Mouse (Mus musculus): ENCODE results near the gene Gm49321. TPM values are rescaled to one million over a fixed set of nuclear protein-coding genes. Genes with fewer than 3 reads are reported as not detected.

Gm49321 gene
- polyA plus RNA-seq, 1 experiment = not detected

DNA sequence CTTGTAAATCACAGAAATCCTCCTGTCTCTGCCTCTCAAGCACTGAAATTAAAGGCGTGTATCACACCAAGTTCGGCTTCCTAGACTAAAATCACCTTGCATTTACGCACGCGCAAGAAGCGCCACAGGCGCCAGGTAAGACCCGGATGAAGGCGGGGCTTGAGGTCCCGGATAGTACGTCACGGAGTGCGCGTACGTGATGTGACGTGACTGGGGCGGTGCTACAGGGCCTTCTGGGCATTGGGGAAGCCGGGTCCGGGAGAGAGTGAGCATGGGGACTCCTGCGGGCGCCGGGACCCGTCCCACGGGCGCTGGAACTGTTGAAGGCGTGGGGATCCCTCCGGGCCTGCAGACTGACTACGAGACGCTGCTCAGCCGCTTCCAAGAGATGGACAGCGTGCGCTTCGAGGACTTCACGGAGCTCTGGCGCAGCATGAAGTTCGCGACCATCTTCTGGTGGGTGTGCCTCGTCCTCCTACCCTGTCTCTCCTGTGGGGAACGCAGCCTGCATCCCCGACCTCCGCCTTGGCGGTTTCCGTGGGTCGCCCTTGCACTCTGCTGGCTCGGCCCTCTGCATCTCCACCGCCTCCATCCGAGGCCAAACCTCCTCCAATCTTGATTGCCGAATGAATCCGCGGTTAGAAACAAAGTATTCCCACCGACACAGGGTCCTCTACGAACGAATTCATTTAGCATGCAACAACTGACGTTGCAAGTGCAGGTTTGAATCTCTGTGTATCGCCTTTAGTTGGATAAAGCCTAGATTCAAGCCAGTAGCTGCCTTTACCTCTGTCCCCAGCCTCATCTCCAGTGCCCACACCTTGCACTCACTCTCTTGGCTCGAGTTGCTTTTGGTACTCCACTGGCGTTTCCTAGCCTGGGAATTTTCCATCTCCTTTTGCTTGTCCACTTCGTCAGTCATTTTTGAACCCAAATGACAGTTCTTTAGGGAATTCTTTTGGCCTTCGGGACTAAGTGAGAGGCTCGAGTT lies 27.1 kb downstream of the Gm49321 start, which contains the start of gene Snapc1:
Gene Snapc1, plus strand, starts transcription at position 191 of the 991 bp plus-strand sequence.
- Histone ChIP-seq H3K4me3 (ENCODE audit: insufficient read depth, low read length) (peak within 1 kb of the TSS; percentile 85), H3K4me1 (ENCODE audit: control insufficient read depth, insufficient read depth, low read length) (peaks cover 2% of the 10 kb centered on the region; the same call in 1 of the 2 replicates), H3K27ac (ENCODE audit: insufficient read depth, low read length) (0 out of 2 replicates have a peak within 1 kb of the TSS, but pooled peaks have one; percentile 25)
- TF ChIP-seq CTCF (IDR thresholded peaks at IDR 0.05; ENCODE audit: extremely low read depth, insufficient read depth, low read length) = no peak
- peak; percentile 71 for TF ChIP-seq POLR2A (IDR thresholded peaks at IDR 0.05; ENCODE audit: extremely low read depth, insufficient read depth, low read length)

DNA sequence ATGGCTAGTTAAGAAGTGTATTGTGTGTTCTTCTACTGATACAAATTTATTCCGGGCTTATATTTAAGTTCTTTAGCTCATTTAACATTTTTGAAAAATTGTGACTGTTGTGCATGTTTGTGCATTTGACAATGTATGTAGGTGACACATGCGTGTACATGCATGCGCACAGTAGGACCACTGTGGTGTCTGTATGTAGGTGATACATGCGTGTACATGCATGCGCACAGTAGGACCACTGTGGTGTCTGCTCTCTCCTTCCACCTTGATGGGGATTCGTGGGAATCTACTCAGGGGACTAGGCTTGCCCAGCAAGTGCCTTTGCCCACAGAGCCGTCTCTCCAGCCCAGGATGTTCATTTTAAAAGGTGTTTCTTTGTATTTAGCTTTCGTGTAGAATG lies 31.7 kb downstream of the Gm49321 start:
- no peak for TF ChIP-seq CTCF (IDR thresholded peaks at IDR 0.05; ENCODE audit: extremely low read depth, insufficient read depth, low read length)
- TF ChIP-seq POLR2A (IDR thresholded peaks at IDR 0.05; ENCODE audit: extremely low read depth, insufficient read depth, low read length) = no peak

DNA sequence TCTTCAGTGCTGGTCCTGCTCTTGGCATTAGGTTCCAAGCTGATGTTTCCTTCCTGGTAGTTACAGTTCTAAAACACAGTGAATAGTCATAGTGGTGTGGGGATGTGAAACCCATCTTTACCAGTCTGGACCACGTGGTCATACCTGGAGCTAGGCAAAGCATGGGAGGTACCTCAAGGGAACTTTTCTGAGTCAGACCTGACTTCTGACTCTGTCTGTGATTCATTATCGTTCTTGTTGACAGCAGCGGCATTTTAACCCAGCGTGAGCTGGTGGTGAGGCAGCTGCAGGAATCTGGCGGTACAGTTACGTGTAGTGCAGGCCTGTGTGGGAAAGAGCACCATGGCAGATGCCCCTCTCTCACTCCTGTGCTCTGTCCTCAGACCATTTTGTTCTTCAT lies 37.1 kb downstream of the Gm49321 start:
- H3K27ac ChIP-seq (ENCODE audit: insufficient read depth, low read length) = no peak overlapping the region
- no peak overlapping the region for H3K4me3 ChIP-seq (ENCODE audit: insufficient read depth, low read length)
- TF ChIP-seq POLR2A (IDR thresholded peaks at IDR 0.05; ENCODE audit: extremely low read depth, insufficient read depth, low read length) (no peak), CTCF (IDR thresholded peaks at IDR 0.05; ENCODE audit: extremely low read depth, insufficient read depth, low read length) (no peak)
- H3K4me1 ChIP-seq (ENCODE audit: control insufficient read depth, insufficient read depth, low read length) = no peaks in the 10 kb centered on the region

More for the DNA sequence above, 31.7 kb downstream of the Gm49321 start:
- Histone ChIP-seq H3K4me3 (ENCODE audit: insufficient read depth, low read length) (no peak overlapping the region), H3K4me1 (ENCODE audit: control insufficient read depth, insufficient read depth, low read length) (peaks cover 2% of the 10 kb centered on the region; the same call in 1 of the 2 replicates), H3K27ac (ENCODE audit: insufficient read depth, low read length) (no peak overlapping the region)

DNA sequence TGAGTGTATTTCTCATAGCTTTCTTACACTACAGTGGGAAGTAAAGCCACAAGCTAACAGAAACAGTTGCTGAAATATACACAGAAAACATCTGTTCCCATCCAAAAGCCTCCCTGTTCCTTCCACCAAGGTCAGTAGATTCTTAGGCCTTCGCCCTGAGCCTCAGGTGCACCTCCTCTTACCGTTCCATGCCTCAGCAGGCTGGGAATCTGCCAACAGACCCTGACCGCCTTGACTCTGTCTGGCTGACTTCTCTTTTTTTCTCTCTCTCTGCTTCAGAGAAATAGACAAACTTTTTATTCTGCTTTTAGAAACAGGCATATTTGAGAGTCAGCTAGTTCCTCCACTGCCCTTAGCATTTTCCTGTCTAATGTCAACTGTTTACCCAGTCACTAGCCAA lies 40.7 kb downstream of the Gm49321 start:
- H3K27ac ChIP-seq (ENCODE audit: insufficient read depth, low read length) = no peak overlapping the region
- peaks cover 4% of the 10 kb centered on the region for H3K4me1 ChIP-seq (ENCODE audit: control insufficient read depth, insufficient read depth, low read length)
- TF ChIP-seq CTCF (IDR thresholded peaks at IDR 0.05; ENCODE audit: extremely low read depth, insufficient read depth, low read length) (no peak), POLR2A (IDR thresholded peaks at IDR 0.05; ENCODE audit: extremely low read depth, insufficient read depth, low read length) (no peak)
- H3K4me3 ChIP-seq (ENCODE audit: insufficient read depth, low read length) = no peak overlapping the region

DNA sequence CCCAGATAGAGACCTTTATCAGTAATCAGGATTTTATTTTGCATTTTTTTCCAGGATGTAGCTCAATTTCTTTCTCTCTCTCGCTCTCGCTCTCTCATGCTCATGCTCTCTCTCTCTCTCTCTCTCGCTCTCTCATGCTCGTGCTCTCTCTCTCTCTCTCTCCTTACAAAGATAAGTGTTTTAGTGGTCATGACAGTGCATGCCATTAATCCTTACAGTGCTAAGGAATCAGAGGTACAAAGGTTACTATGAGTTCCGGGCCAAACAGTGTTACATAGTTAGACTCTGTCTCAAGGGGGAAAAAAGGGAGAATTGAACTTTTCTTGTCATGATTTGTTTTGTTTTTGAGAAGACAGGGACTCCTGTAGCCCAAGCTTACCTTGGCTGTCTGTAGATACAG lies 42.2 kb downstream of the Gm49321 start:
- TF ChIP-seq POLR2A (IDR thresholded peaks at IDR 0.05; ENCODE audit: extremely low read depth, insufficient read depth, low read length) (no peak), CTCF (IDR thresholded peaks at IDR 0.05; ENCODE audit: extremely low read depth, insufficient read depth, low read length) (no peak)
- H3K4me1 ChIP-seq (ENCODE audit: control insufficient read depth, insufficient read depth, low read length) = peaks cover 4% of the 10 kb centered on the region
- H3K4me3 ChIP-seq (ENCODE audit: insufficient read depth, low read length) = no peak overlapping the region

DNA sequence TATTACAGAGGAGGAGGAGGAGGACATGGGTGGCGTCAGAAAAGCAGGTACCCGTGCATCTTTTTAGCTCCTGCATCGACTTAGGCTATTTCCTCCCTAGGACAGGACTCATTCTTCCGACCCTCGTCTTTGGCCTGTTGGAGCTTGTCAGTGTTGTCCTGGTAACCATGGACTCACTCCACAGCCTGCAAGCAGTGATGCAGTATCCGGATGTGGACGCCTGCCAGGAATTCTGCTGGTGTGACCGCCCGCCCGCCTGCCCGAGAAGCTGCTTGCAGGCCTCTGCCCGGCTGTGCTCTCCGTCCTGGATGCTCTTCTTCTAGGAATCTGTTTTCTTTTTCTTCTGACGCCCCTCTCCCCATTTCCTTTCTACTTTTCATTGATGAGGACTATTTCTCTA lies 45.1 kb downstream of the Gm49321 start:
- TF ChIP-seq POLR2A (IDR thresholded peaks at IDR 0.05; ENCODE audit: extremely low read depth, insufficient read depth, low read length) = no peak
- no peak for TF ChIP-seq CTCF (IDR thresholded peaks at IDR 0.05; ENCODE audit: extremely low read depth, insufficient read depth, low read length)
- Histone ChIP-seq H3K4me1 (ENCODE audit: control insufficient read depth, insufficient read depth, low read length) (peaks cover 6% of the 10 kb centered on the region), H3K27ac (ENCODE audit: insufficient read depth, low read length) (no peak overlapping the region), H3K4me3 (ENCODE audit: insufficient read depth, low read length) (no peak overlapping the region)

More for the DNA sequence above, 42.2 kb downstream of the Gm49321 start:
- no peak overlapping the region for H3K27ac ChIP-seq (ENCODE audit: insufficient read depth, low read length)

DNA sequence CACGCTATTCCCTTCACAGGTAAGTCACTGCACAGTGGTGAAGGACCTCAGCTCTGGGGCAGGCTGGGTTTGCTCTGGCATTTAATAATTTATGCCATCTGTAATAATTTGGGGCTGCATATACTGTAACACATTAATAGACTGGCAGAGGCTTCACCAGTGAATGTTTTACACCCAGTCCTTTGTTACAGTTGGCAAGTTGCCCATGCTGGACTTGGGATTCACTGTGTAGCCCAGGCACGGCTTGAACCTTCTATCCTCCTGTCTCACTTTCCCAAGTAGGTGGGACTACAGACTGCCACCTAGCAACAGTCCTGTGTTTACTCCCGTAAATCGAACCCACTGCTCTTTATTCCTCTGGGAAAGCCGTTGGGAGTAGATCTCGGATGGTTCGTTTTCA lies 48.8 kb downstream of the Gm49321 start:
- TF ChIP-seq POLR2A (IDR thresholded peaks at IDR 0.05; ENCODE audit: extremely low read depth, insufficient read depth, low read length) (no peak), CTCF (IDR thresholded peaks at IDR 0.05; ENCODE audit: extremely low read depth, insufficient read depth, low read length) (no peak)

DNA sequence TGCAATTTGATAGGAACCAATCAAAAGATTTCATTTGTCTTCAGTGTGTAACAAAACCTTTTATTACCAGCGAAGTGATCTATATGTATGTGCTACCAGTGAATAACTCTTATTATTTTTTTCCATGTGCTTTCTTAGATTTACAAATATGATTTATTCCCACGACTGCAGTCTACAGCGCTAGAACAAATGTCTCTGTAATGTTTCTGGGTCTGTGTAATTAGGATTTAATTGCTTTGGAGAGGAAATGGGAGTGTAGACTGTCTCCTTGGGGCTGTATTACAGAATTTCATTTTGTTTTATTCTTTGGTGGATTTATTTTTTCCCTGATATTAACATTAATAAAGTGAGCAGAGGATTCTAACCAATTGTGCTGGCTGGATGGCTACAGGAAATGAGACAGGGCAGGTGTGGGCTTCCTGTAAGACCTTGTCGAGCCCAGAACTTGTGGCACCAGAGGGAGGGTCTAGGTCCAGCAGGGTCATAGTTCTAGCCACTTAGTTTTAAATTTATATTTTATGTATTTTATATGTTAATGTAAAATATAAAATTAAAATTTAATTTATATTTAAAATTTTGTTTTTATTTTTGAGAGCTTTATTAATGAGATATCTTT lies 51.0 kb downstream of the Gm49321 start:
- TF ChIP-seq CTCF (IDR thresholded peaks at IDR 0.05; ENCODE audit: extremely low read depth, insufficient read depth, low read length) = no peak
- TF ChIP-seq POLR2A (IDR thresholded peaks at IDR 0.05; ENCODE audit: extremely low read depth, insufficient read depth, low read length) = no peak
- Histone ChIP-seq H3K4me3 (ENCODE audit: insufficient read depth, low read length) (no peak overlapping the region), H3K4me1 (ENCODE audit: control insufficient read depth, insufficient read depth, low read length) (peaks cover 2% of the 10 kb centered on the region; the same call in 1 of the 2 replicates), H3K27ac (ENCODE audit: insufficient read depth, low read length) (no peak overlapping the region)

More for the DNA sequence above, 48.8 kb downstream of the Gm49321 start:
- H3K4me1 ChIP-seq (ENCODE audit: control insufficient read depth, insufficient read depth, low read length) = peaks cover 4% of the 10 kb centered on the region
- H3K4me3 ChIP-seq (ENCODE audit: insufficient read depth, low read length) = no peak overlapping the region
- peak overlapping the region; percentile 53; the same call in 1 of the 2 replicates for H3K27ac ChIP-seq (ENCODE audit: insufficient read depth, low read length)

DNA sequence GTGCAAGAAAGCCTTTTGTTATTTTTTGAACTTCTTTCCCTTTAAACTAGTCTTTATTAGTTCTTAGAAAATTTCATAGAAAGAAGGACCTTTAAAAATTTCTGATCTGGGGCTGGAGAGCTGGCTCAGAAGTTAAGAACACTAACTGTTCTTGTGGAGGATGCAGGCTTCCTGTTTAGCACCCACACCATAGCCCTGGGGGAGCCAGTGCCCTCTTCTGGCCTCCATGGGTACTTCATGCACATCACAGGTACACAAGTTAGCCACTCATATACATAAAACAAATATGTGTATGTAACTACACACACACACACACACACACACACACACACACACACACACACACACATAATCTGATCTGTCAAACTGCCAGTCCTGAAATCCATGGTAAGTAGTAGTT lies 52.1 kb downstream of the Gm49321 start:
- Histone ChIP-seq H3K4me3 (ENCODE audit: insufficient read depth, low read length) (no peak overlapping the region), H3K27ac (ENCODE audit: insufficient read depth, low read length) (no peak overlapping the region), H3K4me1 (ENCODE audit: control insufficient read depth, insufficient read depth, low read length) (peaks cover 2% of the 10 kb centered on the region; the same call in 1 of the 2 replicates)
- no peak for TF ChIP-seq POLR2A (IDR thresholded peaks at IDR 0.05; ENCODE audit: extremely low read depth, insufficient read depth, low read length)
- peak; percentile 38 for TF ChIP-seq CTCF (IDR thresholded peaks at IDR 0.05; ENCODE audit: extremely low read depth, insufficient read depth, low read length)

Data from cortical plate, adult 2 months (tissue).